Mouse (Mus musculus): ENCODE data around the gene Adrb1. TPM values are rescaled to one million over a fixed set of nuclear protein-coding genes. Genes with fewer than 3 reads are reported as not detected.

Gene Adrb1
- polyA plus RNA-seq, 1 experiment = 1.0 TPM

DNA sequence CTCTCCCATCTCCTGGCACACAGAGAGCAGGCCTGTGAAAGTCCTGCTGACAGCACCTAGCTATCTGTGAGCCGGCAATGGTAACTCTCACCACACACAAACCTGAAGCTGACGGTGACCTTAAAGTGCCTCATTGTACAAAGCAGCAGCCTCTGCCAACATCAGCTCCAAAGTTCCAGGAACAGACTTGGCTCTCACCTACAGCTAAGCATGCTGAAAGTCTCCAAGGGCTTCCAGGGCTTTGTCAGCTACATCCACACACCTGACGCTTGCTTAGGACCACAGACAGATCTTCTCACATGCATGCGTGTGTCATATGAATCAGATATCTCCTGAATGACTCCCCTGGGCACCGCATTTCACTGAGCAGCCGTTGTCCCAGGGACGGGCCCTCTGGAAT, 42.0 kb upstream of the Adrb1 start:
- Histone ChIP-seq H3K27ac (ENCODE audit: insufficient read depth, low read length) (no peak overlapping the region), H3K27me3 (ENCODE audit: control insufficient read depth, insufficient read depth, low read length, poor library complexity, severe bottlenecking) (no peaks in the 10 kb centered on the region), H3K4me3 (ENCODE audit: low read depth, low read length) (no peak overlapping the region), H3K9ac (ENCODE audit: low read depth, poor library complexity, severe bottlenecking) (no peak overlapping the region), H3K36me3 (ENCODE audit: control insufficient read depth, insufficient read depth, low read length, poor library complexity, severe bottlenecking) (no peaks in the 10 kb centered on the region), H3K4me1 (ENCODE audit: control insufficient read depth, insufficient read depth, low read length) (no peaks in the 10 kb centered on the region), H3K9me3 (replicated peaks; ENCODE audit: control insufficient read depth, insufficient read depth, low read length, poor library complexity, severe bottlenecking) (no peaks in the 10 kb centered on the region)
- TF ChIP-seq POLR2A (IDR thresholded peaks at IDR 0.05; ENCODE audit: insufficient read depth, low read length) (no peak), EP300 (IDR thresholded peaks at IDR 0.05; ENCODE audit: insufficient read depth, low read depth, low read length) (no peak), CTCF (IDR thresholded peaks at IDR 0.05; ENCODE audit: low read depth, low read length) (no peak)

DNA sequence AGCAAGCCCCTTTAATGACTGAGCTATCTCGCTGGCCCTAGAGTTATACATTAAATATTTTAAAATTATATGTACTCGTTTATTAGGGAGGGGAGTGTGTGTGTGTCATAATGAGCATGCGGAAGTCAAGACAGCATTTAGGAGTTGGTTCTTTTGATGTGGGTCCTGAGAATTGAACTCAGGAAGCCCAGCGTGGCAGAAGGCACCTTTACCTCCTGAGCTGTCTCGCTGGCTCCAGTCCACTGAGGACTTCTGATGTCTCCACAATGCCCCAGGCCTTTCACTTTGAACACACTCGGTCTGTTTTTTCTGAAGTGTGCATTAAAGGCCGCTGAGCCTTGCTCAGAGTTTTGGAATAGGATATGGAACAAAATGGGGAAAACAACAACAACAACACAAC, 39.7 kb upstream of the Adrb1 start:
- no peaks in the 10 kb centered on the region for H3K9me3 ChIP-seq (replicated peaks; ENCODE audit: control insufficient read depth, insufficient read depth, low read length, poor library complexity, severe bottlenecking)
- no peaks in the 10 kb centered on the region for H3K4me1 ChIP-seq (ENCODE audit: control insufficient read depth, insufficient read depth, low read length)
- no peak overlapping the region for H3K9ac ChIP-seq (ENCODE audit: low read depth, poor library complexity, severe bottlenecking)
- no peak overlapping the region for H3K4me3 ChIP-seq (ENCODE audit: low read depth, low read length)
- H3K27me3 ChIP-seq (ENCODE audit: control insufficient read depth, insufficient read depth, low read length, poor library complexity, severe bottlenecking) = no peaks in the 10 kb centered on the region
- H3K36me3 ChIP-seq (ENCODE audit: control insufficient read depth, insufficient read depth, low read length, poor library complexity, severe bottlenecking) = no peaks in the 10 kb centered on the region
- TF ChIP-seq EP300 (IDR thresholded peaks at IDR 0.05; ENCODE audit: insufficient read depth, low read depth, low read length) (no peak), POLR2A (IDR thresholded peaks at IDR 0.05; ENCODE audit: insufficient read depth, low read length) (no peak), CTCF (IDR thresholded peaks at IDR 0.05; ENCODE audit: low read depth, low read length) (no peak)
- H3K27ac ChIP-seq (ENCODE audit: insufficient read depth, low read length) = no peak overlapping the region

DNA sequence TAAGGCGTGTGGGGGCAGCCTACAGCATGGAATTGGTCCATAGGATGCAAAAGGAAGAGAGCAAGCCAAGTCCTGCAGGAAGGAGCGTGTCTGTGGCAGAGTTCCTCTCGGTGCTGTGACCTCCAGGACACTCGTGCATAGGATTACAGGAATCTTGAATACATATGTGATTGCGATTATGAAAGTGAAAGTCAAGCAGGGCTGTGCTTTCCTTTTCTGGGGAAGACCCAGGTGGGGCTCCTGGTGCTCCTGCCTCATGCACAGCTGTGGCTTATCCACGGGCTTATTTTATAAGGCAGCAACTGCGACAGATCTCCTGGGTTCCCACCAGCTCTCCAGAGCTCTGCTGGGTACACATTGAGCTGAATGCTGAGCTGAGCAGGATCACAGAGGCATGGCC, 39.2 kb upstream of the Adrb1 start:
- Histone ChIP-seq H3K27me3 (ENCODE audit: control insufficient read depth, insufficient read depth, low read length, poor library complexity, severe bottlenecking) (no peaks in the 10 kb centered on the region), H3K9ac (ENCODE audit: low read depth, poor library complexity, severe bottlenecking) (no peak overlapping the region), H3K27ac (ENCODE audit: insufficient read depth, low read length) (no peak overlapping the region), H3K36me3 (ENCODE audit: control insufficient read depth, insufficient read depth, low read length, poor library complexity, severe bottlenecking) (no peaks in the 10 kb centered on the region), H3K4me3 (ENCODE audit: low read depth, low read length) (no peak overlapping the region), H3K9me3 (replicated peaks; ENCODE audit: control insufficient read depth, insufficient read depth, low read length, poor library complexity, severe bottlenecking) (no peaks in the 10 kb centered on the region), H3K4me1 (ENCODE audit: control insufficient read depth, insufficient read depth, low read length) (no peaks in the 10 kb centered on the region)
- TF ChIP-seq CTCF (IDR thresholded peaks at IDR 0.05; ENCODE audit: low read depth, low read length) (no peak), EP300 (IDR thresholded peaks at IDR 0.05; ENCODE audit: insufficient read depth, low read depth, low read length) (no peak), POLR2A (IDR thresholded peaks at IDR 0.05; ENCODE audit: insufficient read depth, low read length) (no peak)

- H3K27me3 ChIP-seq (ENCODE audit: control insufficient read depth, insufficient read depth, low read length, poor library complexity, severe bottlenecking) = no peaks in the 10 kb centered on the region
- no peak overlapping the region for H3K27ac ChIP-seq (ENCODE audit: insufficient read depth, low read length)
- H3K4me1 ChIP-seq (ENCODE audit: control insufficient read depth, insufficient read depth, low read length) = no peaks in the 10 kb centered on the region
- TF ChIP-seq POLR2A (IDR thresholded peaks at IDR 0.05; ENCODE audit: insufficient read depth, low read length) (no peak), CTCF (IDR thresholded peaks at IDR 0.05; ENCODE audit: low read depth, low read length) (no peak), EP300 (IDR thresholded peaks at IDR 0.05; ENCODE audit: insufficient read depth, low read depth, low read length) (no peak)
- no peaks in the 10 kb centered on the region for H3K36me3 ChIP-seq (ENCODE audit: control insufficient read depth, insufficient read depth, low read length, poor library complexity, severe bottlenecking)
- H3K9me3 ChIP-seq (replicated peaks; ENCODE audit: control insufficient read depth, insufficient read depth, low read length, poor library complexity, severe bottlenecking) = no peaks in the 10 kb centered on the region
- no peak overlapping the region for H3K4me3 ChIP-seq (ENCODE audit: low read depth, low read length)
- no peak overlapping the region for H3K9ac ChIP-seq (ENCODE audit: low read depth, poor library complexity, severe bottlenecking)
Observed at GRCm38 (mm10) chr19:56685515-56685914, 36.5 kb upstream of the Adrb1 start.

DNA sequence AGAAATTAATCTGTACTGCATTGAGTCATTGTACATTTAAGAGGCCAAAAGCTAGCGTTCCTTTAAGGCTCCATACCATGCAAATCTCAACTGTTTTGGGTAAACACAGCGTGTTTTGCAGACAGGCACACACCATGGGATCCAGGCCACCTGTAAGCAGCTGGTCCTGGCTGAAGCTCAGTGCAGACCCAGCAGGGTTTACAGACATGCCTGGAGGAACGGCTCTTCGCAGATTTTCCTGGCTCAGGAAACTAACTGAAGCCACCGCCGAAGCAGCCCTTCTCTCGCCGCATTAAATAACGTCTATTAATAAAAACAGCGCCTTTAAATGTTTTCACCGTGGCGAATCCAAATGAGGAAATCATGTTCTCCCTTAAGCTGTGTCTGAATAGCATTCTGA, 35.8 kb upstream of the Adrb1 start:
- Histone ChIP-seq H3K4me3 (ENCODE audit: low read depth, low read length) (no peak overlapping the region), H3K27ac (ENCODE audit: insufficient read depth, low read length) (no peak overlapping the region), H3K36me3 (ENCODE audit: control insufficient read depth, insufficient read depth, low read length, poor library complexity, severe bottlenecking) (no peaks in the 10 kb centered on the region), H3K9me3 (replicated peaks; ENCODE audit: control insufficient read depth, insufficient read depth, low read length, poor library complexity, severe bottlenecking) (no peaks in the 10 kb centered on the region), H3K4me1 (ENCODE audit: control insufficient read depth, insufficient read depth, low read length) (no peaks in the 10 kb centered on the region), H3K27me3 (ENCODE audit: control insufficient read depth, insufficient read depth, low read length, poor library complexity, severe bottlenecking) (no peaks in the 10 kb centered on the region), H3K9ac (ENCODE audit: low read depth, poor library complexity, severe bottlenecking) (no peak overlapping the region)
- TF ChIP-seq EP300 (IDR thresholded peaks at IDR 0.05; ENCODE audit: insufficient read depth, low read depth, low read length) (no peak), CTCF (IDR thresholded peaks at IDR 0.05; ENCODE audit: low read depth, low read length) (no peak), POLR2A (IDR thresholded peaks at IDR 0.05; ENCODE audit: insufficient read depth, low read length) (no peak)

DNA sequence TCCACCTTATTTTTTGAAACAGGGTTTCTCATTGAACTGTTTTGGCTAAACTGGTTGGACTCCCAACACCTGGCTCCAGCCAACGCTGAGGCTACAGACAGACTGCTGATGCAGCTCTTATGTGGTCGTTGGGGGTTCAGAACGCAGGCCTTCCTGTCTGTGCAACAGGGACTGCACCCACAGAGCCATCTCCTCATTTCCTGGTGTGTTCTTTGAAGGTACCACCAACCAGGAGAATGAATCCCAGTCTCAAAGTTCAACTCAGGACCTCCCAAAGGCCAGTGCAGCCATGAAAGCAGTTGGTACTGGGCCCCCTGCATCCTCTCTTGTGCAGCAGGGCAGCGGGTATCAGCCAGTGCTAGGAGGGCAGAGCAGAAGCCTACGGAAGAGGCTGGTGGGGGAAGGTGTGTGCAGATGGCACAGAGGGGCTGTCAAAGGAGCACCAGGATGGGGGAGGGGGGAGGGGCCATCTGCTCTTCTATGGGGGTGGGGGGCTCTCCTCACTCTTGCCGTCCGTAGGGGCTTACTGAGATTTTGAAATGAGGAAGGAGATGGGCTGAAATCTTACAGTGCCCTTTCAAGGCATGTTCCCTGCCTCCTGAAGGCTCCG, 34.9 kb upstream of the Adrb1 start:
- no peak for TF ChIP-seq EP300 (IDR thresholded peaks at IDR 0.05; ENCODE audit: insufficient read depth, low read depth, low read length)
- no peak for TF ChIP-seq POLR2A (IDR thresholded peaks at IDR 0.05; ENCODE audit: insufficient read depth, low read length)
- no peak for TF ChIP-seq CTCF (IDR thresholded peaks at IDR 0.05; ENCODE audit: low read depth, low read length)
- no peaks in the 10 kb centered on the region for H3K27me3 ChIP-seq (ENCODE audit: control insufficient read depth, insufficient read depth, low read length, poor library complexity, severe bottlenecking)
- no peaks in the 10 kb centered on the region for H3K9me3 ChIP-seq (replicated peaks; ENCODE audit: control insufficient read depth, insufficient read depth, low read length, poor library complexity, severe bottlenecking)
- no peaks in the 10 kb centered on the region for H3K4me1 ChIP-seq (ENCODE audit: control insufficient read depth, insufficient read depth, low read length)
- H3K9ac ChIP-seq (ENCODE audit: low read depth, poor library complexity, severe bottlenecking) = no peak overlapping the region
- H3K27ac ChIP-seq (ENCODE audit: insufficient read depth, low read length) = no peak overlapping the region
- H3K4me3 ChIP-seq (ENCODE audit: low read depth, low read length) = no peak overlapping the region
- no peaks in the 10 kb centered on the region for H3K36me3 ChIP-seq (ENCODE audit: control insufficient read depth, insufficient read depth, low read length, poor library complexity, severe bottlenecking)

All from ES-Bruce4 (cell line).